Mouse (Mus musculus) heart, embryonic 14.5 days (tissue): ENCODE results near the gene Asf1b. TPM values are rescaled to one million over a fixed set of nuclear protein-coding genes. Genes with fewer than 3 reads are reported as not detected.
"Not testable (repeated sequence)": the region's sequence is repeated elsewhere in the genome, so short reads cannot be mapped to it uniquely, and the experiment has no call there.

Experiments
- ATAC-seq: fragments of 200-750 bp; cut with Nextera tagmentation; 2 replicates; pipeline ENCODE4 v1.8.0; 2017; ENCODE audit warnings: low read depth, moderate TSS enrichment; ENCODE audit not compliant: insufficient number of reproducible peaks, insufficient read depth, low FRiP score
- H3K27ac ChIP-seq, 2 experiments: fragments of 200-500 bp in 1 of 2; fragments of 300-500 bp in 1 of 2; sonication (generic) in 1 of 2; replicated peaks in 1 of 2; 2 replicates each; pipeline ENCODE4 v1.5.1; 2012 to 2014; ENCODE audit warnings: low read depth in 2 of 2, low read length in 2 of 2, control low read depth in 1 of 2, mild to moderate bottlenecking in 1 of 2, mixed read lengths in 1 of 2; ENCODE audit not compliant: control insufficient read depth in 1 of 2, insufficient read depth in 1 of 2
- H3K27me3 ChIP-seq: fragments of 300-500 bp; sonication (generic); 2 replicates; pipeline ENCODE4 v1.6.1; 2014; ENCODE audit warnings: mild to moderate bottlenecking, low read length, control low read depth; ENCODE audit not compliant: control insufficient read depth, insufficient read depth
- H3K36me3 ChIP-seq: fragments of 300-500 bp; sonication (generic); 2 replicates; pipeline ENCODE4 v1.6.1; 2014; ENCODE audit warnings: mild to moderate bottlenecking, control low read depth, low read length, mixed read lengths; ENCODE audit not compliant: control insufficient read depth, insufficient read depth
- H3K4me1 ChIP-seq, 2 experiments: fragments of 200-500 bp in 1 of 2; fragments of 300-500 bp in 1 of 2; sonication (generic) in 1 of 2; 2 replicates each; pipeline ENCODE4 v1.6.1; 2012 to 2014; ENCODE audit warnings: low read length in 2 of 2, control low read depth in 1 of 2, mixed read lengths in 1 of 2; ENCODE audit not compliant: control insufficient read depth in 2 of 2, insufficient read depth in 2 of 2
- H3K4me2 ChIP-seq: fragments of 300-500 bp; sonication (generic); 2 replicates; pipeline ENCODE4 v1.6.1; 2014; ENCODE audit warnings: mild to moderate bottlenecking, low read length
- H3K4me3 ChIP-seq, 2 experiments: fragments of 200-500 bp in 1 of 2; fragments of 300-500 bp in 1 of 2; sonication (generic) in 1 of 2; 2 replicates each; pipeline ENCODE4 v1.5.1; 2012 to 2014; ENCODE audit warnings: low read length in 2 of 2, mild to moderate bottlenecking in 2 of 2, control low read depth in 1 of 2, low read depth in 1 of 2, moderate library complexity in 1 of 2; ENCODE audit not compliant: control insufficient read depth in 1 of 2, insufficient read depth in 1 of 2
- H3K9ac ChIP-seq: fragments of 300-500 bp; sonication (generic); 2 replicates; pipeline ENCODE4 v1.6.1; 2014; ENCODE audit warnings: mild to moderate bottlenecking, low read length
- H3K9me3 ChIP-seq: fragments of 300-500 bp; sonication (generic); 2 replicates; pipeline ENCODE4 v1.6.1; 2016; ENCODE audit warnings: low read length, control low read depth; ENCODE audit not compliant: control insufficient read depth
- WGBS: fragments of 180-500 bp; shearing (Covaris S2); extraction: QIAGEN DNeasy Blood & Tissue Kit; methylation state at CpG from one replicate; pipeline ENCODE4 v1.1.7; 2014; 5-methylcytosine and 5-hydroxymethylcytosine counted together
- polyA plus RNA-seq: library from polyadenylated mRNA; unstranded; fragments of >200 nt; fragmentation: Nextera tagmentation; extraction: Ambion mirVana; gene quantifications from 2 replicates; pipeline ENCODE4 v1.2.1, GENCODE M21; 2014

Asf1b gene
- polyA plus RNA-seq, 1 experiment from 2014 or later: 57.2 TPM

GRCm38 (mm10) chr8:84002957-84003611 is 47.8 kb downstream of the Asf1b start:
- 69% methylated on average over 12 of the region's 12 CpGs for WGBS
- Histone ChIP-seq H3K27ac (no peak overlapping the region), H3K4me2 (no peak overlapping the region), H3K4me3 (no peak overlapping the region), H3K27me3 (no peaks in the 10 kb centered on the region), H3K36me3 (peaks cover 35% of the 10 kb centered on the region), H3K9me3 (no peaks in the 10 kb centered on the region), H3K4me1 (peaks cover 14 to 23% of the 10 kb centered on the region in 2 experiments), H3K9ac (no peak overlapping the region)
- ATAC-seq: no peak

GRCm38 (mm10) chr8:84003612-84004246 is 48.4 kb downstream of the Asf1b start:
- Histone ChIP-seq H3K9ac (peak overlapping the region; percentile 80), H3K27ac (no peak overlapping the region), H3K27me3 (no peaks in the 10 kb centered on the region), H3K4me1 (peaks cover 13 to 22% of the 10 kb centered on the region in 2 experiments), H3K9me3 (no peaks in the 10 kb centered on the region), H3K4me3 (peak overlapping the region in 1 of 2 experiments; percentile 65; a peak in 2 of 4 replicates), H3K4me2 (peak overlapping the region; percentile 88), H3K36me3 (peaks cover 35% of the 10 kb centered on the region)
- WGBS: 76% methylated on average over 6 of the region's 6 CpGs
- no peak for ATAC-seq

GRCm38 (mm10) chr8:84004533-84005201 is 49.4 kb downstream of the Asf1b start:
- Histone ChIP-seq H3K27me3 (no peaks in the 10 kb centered on the region), H3K9me3 (no peaks in the 10 kb centered on the region), H3K9ac (peak overlapping the region; percentile 80), H3K4me3 (peak overlapping the region; percentile 65 to 79), H3K36me3 (peaks cover 28% of the 10 kb centered on the region), H3K4me1 (peaks cover 7 to 13% of the 10 kb centered on the region in 2 experiments), H3K4me2 (peak overlapping the region; percentile 88), H3K27ac (peak overlapping the region; percentile 61 to 80)
- WGBS: 1% methylated on average over 30 of the region's 30 CpGs
- ATAC-seq: peak; percentile 68

GRCm38 (mm10) chr8:84005502-84005901 is 50.2 kb downstream of the Asf1b start:
- Histone ChIP-seq H3K4me1 (peaks cover 7 to 14% of the 10 kb centered on the region in 2 experiments), H3K27ac (peak overlapping the region in 1 of 2 experiments; percentile 61; a peak in 1 of 4 replicates), H3K36me3 (peaks cover 19% of the 10 kb centered on the region)
- WGBS: 94% methylated on average over 7 of the region's 7 CpGs
- not testable (repeated sequence) for ATAC-seq, H3K4me3 ChIP-seq, H3K27me3 ChIP-seq, H3K9me3 ChIP-seq, H3K9ac ChIP-seq, H3K4me2 ChIP-seq

- H3K9me3 ChIP-seq: no peaks in the 10 kb centered on the region
- no peaks in the 10 kb centered on the region for H3K36me3 ChIP-seq
- H3K9ac ChIP-seq: no peak overlapping the region
- ATAC-seq: no peak
- H3K4me2 ChIP-seq: no peak overlapping the region
- 29% methylated on average over 7 of the region's 7 CpGs for WGBS
- H3K4me1 ChIP-seq: peaks cover 8 to 35% of the 10 kb centered on the region in 2 experiments
- no peak overlapping the region for H3K4me3 ChIP-seq
- peaks cover 33% of the 10 kb centered on the region for H3K27me3 ChIP-seq
- no peak overlapping the region for H3K27ac ChIP-seq
Measured at GRCm38 (mm10) chr8:84008362-84008761, 53.1 kb downstream of the Asf1b start.

- Histone ChIP-seq H3K27me3 (peaks cover 35% of the 10 kb centered on the region), H3K27ac (no peak overlapping the region), H3K36me3 (no peaks in the 10 kb centered on the region), H3K4me1 (peaks cover 5 to 26% of the 10 kb centered on the region in 2 experiments; a peak in 3 of 4 replicates), H3K9me3 (no peaks in the 10 kb centered on the region), H3K4me3 (no peak overlapping the region), H3K4me2 (no peak overlapping the region), H3K9ac (no peak overlapping the region)
- WGBS: 1% methylated on average over 11 of the region's 11 CpGs
- no peak for ATAC-seq
Measured at GRCm38 (mm10) chr8:84009876-84010275, 54.6 kb downstream of the Asf1b start.

GRCm38 (mm10) chr8:84010625-84011611 is 55.6 kb downstream of the Asf1b start:
- Histone ChIP-seq H3K36me3 (no peaks in the 10 kb centered on the region), H3K27ac (no peak overlapping the region), H3K4me1 (peaks cover 2 to 22% of the 10 kb centered on the region in 2 experiments; a peak in 3 of 4 replicates), H3K4me2 (peak overlapping the region; percentile 99), H3K4me3 (peak overlapping the region; percentile 47 to 52), H3K27me3 (peaks cover 35% of the 10 kb centered on the region), H3K9me3 (peaks cover 2% of the 10 kb centered on the region; the same call in 1 of the 2 replicates), H3K9ac (peak overlapping the region; percentile 60; the same call in 1 of the 2 replicates)
- peak; percentile 42 for ATAC-seq
- WGBS: 2% methylated on average over 83 of the region's 83 CpGs
